Mouse (Mus musculus) frontal cortex, adult (tissue): ENCODE measurements around the gene Tomm40.

Experiments used
- ATAC-seq: cut with Nextera tagmentation; 2 replicates; pipeline ENCODE4 v1.9.2; 2017; ENCODE audit warnings: mild to moderate bottlenecking, moderate library complexity, mixed read lengths; ENCODE audit not compliant: low TSS enrichment

Tomm40 gene

GRCm38 (mm10) chr7:19704475-19704874 is 10.8 kb downstream of the Tomm40 start:
- ATAC-seq, result no peak

GRCm38 (mm10) chr7:19702859-19703555 is 12.2 kb downstream of the Tomm40 start:
- ATAC-seq, result no peak

- ATAC-seq, result peak; percentile 53
Measured at GRCm38 (mm10) chr7:19701069-19701761, 14.0 kb downstream of the Tomm40 start.

- ATAC-seq, result no peak
Measured at GRCm38 (mm10) chr7:19700299-19701068, 14.8 kb downstream of the Tomm40 start.

GRCm38 (mm10) chr7:19699827-19700148 is 15.4 kb downstream of the Tomm40 start:
- no peak for ATAC-seq

- peak; percentile 39 for ATAC-seq
Measured at GRCm38 (mm10) chr7:19698907-19699826, 16.1 kb downstream of the Tomm40 start, which contains the start of gene Apoe. Apoe (minus strand) TSS chr7:19699188.

GRCm38 (mm10) chr7:19697949-19698906 is 17.0 kb downstream of the Tomm40 start:
- ATAC-seq, result peak; percentile 24; the same call in 1 of the 2 replicates

GRCm38 (mm10) chr7:19696336-19696873 is 18.8 kb downstream of the Tomm40 start:
- no peak for ATAC-seq

- ATAC-seq, result no peak
Measured at GRCm38 (mm10) chr7:19695881-19696280, 19.4 kb downstream of the Tomm40 start.

- no peak for ATAC-seq
Measured at GRCm38 (mm10) chr7:19695213-19695594, 20.0 kb downstream of the Tomm40 start.

GRCm38 (mm10) chr7:19694336-19695212 is 20.7 kb downstream of the Tomm40 start:
- no peak for ATAC-seq

GRCm38 (mm10) chr7:19693421-19693820 is 21.8 kb downstream of the Tomm40 start:
- peak; percentile 73 for ATAC-seq

- ATAC-seq, result no peak
Measured at GRCm38 (mm10) chr7:19691873-19692865, 23.1 kb downstream of the Tomm40 start, which contains the start of gene Apoc1. Apoc1 (minus strand) TSS chr7:19692660.

GRCm38 (mm10) chr7:19691434-19691833 is 23.8 kb downstream of the Tomm40 start:
- no peak for ATAC-seq

- ATAC-seq, result no peak
Measured at GRCm38 (mm10) chr7:19690845-19691244, 24.4 kb downstream of the Tomm40 start.

- no peak for ATAC-seq
Measured at GRCm38 (mm10) chr7:19688611-19689010, 26.6 kb downstream of the Tomm40 start.

- ATAC-seq, result no peak
Measured at GRCm38 (mm10) chr7:19688101-19688500, 27.1 kb downstream of the Tomm40 start.
